Mouse (Mus musculus): Measurements from ENCODE around the gene Akap14.
"Not testable (repeated sequence)": the region's sequence is repeated elsewhere in the genome, so short reads cannot be mapped to it uniquely, and the experiment has no call there.

The Akap14 gene

DNA sequence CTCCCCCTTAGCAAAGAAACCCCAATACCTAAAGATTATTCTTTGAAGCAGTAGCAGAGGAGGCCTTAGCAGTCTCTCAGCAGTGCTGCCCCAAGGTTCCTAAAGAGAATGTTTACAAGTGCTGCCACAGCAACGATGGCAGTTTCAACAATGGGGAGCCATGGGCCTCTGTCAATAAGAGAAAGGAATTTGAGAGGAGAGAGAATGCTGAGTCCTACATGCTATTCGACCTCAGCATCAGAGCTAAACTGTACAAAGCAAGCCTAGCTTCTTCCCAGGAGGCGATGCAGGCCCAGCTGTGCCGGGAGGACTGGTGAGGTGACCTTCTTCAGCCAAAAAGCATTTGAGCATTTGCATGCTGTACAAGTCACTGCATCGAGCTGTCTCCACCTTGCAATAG lies at the start of gene Akap14:
Gene Akap14 (minus strand): TSS at position 101 of the 400 bp plus-strand sequence.
- in situ Hi-C loops (cut with MboI, MseI), result no loop called here

DNA sequence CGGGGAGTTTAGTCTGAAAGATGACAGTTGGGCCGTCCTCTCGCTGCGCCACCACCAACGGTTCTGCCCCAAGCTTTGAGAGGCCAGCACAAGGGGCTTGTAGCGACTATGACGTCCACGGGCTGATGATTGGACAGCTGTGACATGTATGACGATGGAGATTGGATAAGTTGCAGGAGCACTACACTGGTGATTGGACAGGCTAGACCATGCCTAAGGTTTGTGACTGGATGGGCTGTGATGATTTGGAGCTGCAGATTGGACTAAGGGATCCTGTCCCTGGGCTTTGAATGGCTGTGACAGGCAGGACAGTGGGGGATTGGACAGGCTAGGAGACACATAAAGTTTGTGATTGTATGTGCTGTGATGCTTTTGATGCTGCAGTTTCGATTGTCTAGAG lies 42.3 kb upstream of the Akap14 start, which contains the start of gene Gm9:
Gene Gm9 (minus strand): TSS at position 101 of the 400 bp plus-strand sequence.
- in situ Hi-C loops (cut with MboI, MseI), result no loop called here

GRCm38 (mm10) chrX:37198676-37199075 lies 30.0 kb upstream of the Akap14 start:
- in situ Hi-C loops (cut with MboI, MseI), result no loop called here

DNA sequence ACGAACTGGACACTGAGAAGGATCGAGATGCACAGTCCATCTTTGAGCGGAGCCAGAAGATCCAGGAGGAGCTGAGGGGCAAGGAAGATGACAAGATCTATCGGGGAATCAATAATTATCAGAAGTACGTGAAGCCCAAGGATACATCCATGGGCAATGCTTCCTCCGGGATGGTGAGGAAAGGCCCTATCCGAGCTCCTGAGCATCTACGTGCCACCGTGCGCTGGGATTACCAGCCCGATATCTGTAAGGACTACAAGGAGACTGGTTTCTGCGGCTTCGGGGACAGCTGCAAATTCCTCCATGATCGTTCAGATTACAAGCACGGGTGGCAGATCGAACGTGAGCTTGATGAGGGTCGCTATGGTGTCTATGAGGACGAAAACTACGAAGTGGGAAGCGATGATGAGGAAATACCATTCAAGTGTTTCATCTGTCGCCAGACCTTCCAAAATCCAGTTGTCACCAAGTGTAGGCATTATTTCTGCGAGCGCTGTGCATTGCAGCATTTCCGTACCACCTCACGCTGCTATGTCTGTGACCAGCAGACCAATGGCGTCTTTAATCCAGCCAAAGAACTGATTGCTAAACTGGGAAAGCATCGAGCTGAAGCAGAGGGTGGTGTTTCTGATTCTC lies 23.2 kb upstream of the Akap14 start:
- in situ Hi-C loops (cut with MboI, MseI), result no loop called here

DNA sequence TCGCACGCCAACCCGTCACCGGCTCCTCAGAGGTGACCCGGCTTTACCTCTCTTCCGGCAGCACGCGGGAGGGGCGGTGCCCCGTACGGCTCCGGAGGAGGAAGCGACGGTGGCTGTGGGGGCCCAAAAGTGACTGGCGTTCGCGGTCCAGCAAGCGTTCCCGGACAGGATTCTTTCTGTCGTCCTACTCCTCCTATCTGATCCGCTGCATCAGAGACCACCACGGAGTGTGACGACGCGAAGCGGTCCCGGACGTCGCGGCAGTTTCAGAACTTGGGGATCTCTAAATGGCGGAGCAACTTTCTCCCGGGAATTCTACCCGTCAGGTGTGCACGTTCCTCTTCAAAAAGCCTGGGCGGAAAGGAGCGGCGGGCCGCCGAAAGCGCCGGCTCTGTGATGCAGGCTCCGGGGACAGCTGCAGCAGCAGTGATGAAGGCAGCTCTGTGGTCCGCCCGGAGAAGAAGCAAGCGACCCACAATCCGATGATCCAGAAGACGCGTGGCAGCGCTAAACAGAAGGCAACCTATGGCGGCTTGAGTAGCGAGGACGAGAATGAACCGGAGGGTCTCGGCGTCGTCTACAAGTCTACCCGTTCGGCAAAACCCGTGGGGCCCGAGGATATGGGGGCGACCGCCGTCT lies 22.6 kb upstream of the Akap14 start, which contains the start of the genes Ndufa1 and Rnf113a1:
Gene Ndufa1 (minus strand): TSS at position 59 of the 639 bp plus-strand sequence.
Gene Rnf113a1 (plus strand): TSS at position 141 of the 639 bp plus-strand sequence.
- in situ Hi-C loops (cut with MboI, MseI), result no loop called here

GRCm38 (mm10) chrX:37190755-37191104 lies 22.1 kb upstream of the Akap14 start:
- in situ Hi-C loops (cut with MboI, MseI), result no loop called here

DNA sequence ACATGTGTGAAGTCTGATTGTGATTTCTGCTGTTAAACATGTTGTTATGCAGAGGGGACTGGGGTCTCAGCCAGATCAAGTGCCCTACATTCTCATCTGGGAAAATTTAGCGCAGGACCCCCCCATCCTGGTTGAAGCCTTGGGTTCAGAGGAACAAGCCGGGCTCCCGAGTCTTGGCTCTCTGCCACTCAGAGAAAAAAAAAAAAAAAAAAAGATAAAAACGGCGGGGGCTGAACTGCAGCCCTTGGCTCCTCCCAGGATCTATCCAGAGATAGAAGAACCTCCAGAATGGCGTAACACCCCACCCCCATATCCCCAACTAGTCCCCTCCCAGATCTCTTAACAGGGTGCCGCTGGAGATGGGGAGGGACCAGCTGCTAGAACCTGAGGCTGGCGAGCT lies 15.8 kb upstream of the Akap14 start:
- in situ Hi-C loops (cut with MboI, MseI), result not testable (repeated sequence)

DNA sequence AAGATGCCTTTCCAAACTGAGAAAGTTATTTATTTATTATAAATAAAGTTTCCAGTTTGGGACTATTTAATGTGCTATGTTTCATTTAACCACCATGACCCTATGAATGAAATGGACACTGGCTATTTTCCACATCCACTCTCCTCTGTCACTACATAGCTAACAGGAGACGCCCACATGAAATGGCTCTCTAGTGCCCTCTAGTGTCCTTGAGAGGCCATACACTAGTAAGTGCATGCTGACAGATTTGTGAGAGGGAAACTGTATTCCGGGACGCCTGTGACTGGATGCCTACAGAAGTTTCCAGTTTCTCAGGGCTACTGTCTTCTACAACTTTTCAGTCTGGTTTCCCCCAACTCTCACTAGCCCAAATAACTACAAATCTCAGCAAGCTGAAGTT lies 1.6 kb downstream of the Akap14 start:
- in situ Hi-C loops (cut with MboI, MseI), result no loop called here

DNA sequence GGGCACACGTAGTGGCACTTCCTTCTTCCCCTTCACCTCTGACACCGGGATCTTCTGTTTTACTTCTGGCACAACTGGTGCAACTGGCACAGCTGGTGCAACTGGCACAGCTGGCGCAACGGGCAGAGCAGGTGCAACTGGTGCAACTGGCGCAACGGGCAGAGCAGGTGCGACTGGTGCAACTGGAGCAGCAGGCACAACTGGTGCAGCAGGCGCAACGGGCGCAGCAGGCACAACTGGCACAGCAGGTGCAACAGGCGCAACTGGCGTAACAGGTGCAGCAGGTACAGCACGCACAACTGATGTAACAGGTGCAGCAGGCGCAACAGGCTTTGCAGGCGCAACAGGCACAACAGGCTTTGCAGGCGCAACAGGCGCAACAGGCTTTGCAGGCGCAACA lies 5.5 kb downstream of the Akap14 start:
- in situ Hi-C loops (cut with MboI, MseI), result no loop called here

DNA sequence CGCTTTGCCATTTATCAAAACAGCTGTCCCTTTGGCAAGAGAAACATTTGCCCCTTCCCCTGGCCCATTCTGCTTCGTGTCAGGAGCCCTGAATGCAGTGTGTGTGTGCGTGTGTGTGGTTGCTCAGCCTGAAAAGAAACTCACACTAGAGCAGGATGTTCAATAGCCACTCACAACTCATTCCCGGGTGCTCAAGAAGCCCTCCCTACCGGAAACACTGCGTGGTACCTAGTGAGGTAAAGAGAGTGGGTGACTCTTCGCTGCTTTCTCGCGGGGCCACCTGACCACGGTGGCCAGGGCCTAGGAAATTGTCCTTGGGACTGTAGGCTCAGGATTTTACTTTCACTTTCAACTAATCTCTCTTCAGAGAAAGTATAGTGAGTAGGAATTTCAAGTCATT lies 7.5 kb downstream of the Akap14 start:
- in situ Hi-C loops (cut with MboI, MseI), result no loop called here

GRCm38 (mm10) chrX:37157839-37158238 lies 10.8 kb downstream of the Akap14 start:
- in situ Hi-C loops (cut with MboI, MseI), result no loop called here

GRCm38 (mm10) chrX:37144954-37145353 lies 23.7 kb downstream of the Akap14 start:
- in situ Hi-C loops (cut with MboI, MseI), result no loop called here

DNA sequence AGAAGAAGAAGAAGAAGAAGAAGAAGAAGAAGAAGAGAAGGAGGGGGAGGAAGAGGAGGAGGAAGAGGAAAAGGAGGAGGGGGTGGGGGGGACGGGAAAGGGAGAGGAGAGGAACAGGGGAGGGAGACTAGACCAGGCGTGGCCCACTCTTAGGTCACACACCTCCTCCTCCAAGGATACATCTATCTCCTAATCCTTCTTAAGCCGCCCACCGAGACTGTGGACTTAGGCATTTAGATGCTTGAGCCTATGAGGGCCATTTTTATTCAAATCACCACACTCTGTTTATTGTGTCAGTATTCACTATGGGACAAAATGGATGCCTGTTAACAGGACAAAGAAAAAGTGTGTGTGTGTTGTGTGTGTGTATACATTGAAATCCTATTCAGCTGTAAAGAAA lies 24.1 kb downstream of the Akap14 start:
- in situ Hi-C loops (cut with MboI, MseI), result not testable (repeated sequence)

DNA sequence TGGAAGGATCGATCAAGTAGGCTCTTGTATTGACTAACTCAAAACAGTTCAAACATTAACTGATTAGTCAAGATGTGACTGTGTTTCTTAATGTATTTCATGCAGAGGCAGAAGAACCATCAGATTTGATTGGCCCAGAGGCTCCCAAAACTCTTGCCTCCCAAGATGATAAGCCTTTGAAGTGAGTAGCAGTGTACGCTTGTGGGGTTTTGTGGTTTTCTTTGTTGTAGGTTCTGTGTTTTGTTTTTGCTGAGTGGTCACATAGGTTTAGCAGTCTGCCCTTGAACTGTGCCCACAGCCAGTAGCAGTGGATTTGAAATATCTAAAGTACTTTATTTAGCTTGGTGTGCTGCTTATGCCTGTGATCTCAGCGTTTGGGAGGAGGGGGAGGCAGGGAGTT lies 26.9 kb downstream of the Akap14 start:
- in situ Hi-C loops (cut with MboI, MseI), result no loop called here

- in situ Hi-C loops (cut with MboI, MseI), result no loop called here
Observed at GRCm38 (mm10) chrX:37126671-37127358, 41.8 kb downstream of the Akap14 start, which contains the start of gene Nkap. TSS of gene Nkap (plus strand) at chrX:37126795.

- in situ Hi-C loops (cut with MboI, MseI), result no loop called here
Observed at GRCm38 (mm10) chrX:37125511-37125910, 43.1 kb downstream of the Akap14 start.

GRCm38 (mm10) chrX:37120212-37120611 lies 48.4 kb downstream of the Akap14 start:
- in situ Hi-C loops (cut with MboI, MseI), result no loop called here

DNA sequence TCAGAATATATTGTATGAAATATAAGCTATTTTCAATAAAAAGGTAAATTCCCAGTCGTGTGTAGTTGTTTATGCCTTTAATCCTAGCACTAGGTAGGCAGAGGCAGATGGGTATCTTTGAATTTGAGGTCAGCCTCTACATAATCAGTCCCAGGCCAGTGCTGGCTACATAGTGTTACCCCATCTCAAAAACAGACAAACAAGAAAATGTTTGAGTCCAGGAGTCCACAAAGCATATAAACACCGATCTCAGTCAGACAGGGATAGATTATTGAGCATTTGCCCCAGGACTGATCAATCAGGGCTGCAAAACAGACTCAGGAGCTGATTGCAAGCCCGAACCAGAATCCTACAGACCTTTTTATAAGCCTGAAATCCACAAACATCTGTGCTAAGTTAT lies 49.1 kb downstream of the Akap14 start:
- in situ Hi-C loops (cut with MboI, MseI), result no loop called here

DNA sequence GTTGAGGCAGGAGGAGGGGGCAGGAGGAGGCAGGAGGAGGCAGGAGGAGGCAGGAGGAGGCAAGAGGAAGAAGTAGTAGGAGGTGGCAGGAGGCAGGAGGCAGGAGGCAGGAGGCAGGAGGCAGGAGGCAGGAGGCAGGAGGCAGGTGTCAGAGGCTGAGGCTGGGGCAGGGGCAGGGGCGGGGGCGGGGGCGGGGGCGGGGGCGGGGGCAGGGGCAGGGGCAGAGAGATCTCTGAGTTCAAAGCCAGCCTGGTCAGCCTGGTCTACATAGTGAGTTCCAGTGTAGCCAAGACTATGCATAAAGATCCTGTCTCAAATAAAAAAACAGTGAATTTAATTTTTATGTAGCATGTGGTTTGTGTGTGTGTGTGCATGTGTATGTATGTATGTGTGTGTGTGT lies 51.6 kb downstream of the Akap14 start:
- in situ Hi-C loops (cut with MboI, MseI), result no loop called here

GRCm38 (mm10) chrX:37110881-37111193 lies 57.8 kb downstream of the Akap14 start:
- in situ Hi-C loops (cut with MboI, MseI), result no loop called here

DNA sequence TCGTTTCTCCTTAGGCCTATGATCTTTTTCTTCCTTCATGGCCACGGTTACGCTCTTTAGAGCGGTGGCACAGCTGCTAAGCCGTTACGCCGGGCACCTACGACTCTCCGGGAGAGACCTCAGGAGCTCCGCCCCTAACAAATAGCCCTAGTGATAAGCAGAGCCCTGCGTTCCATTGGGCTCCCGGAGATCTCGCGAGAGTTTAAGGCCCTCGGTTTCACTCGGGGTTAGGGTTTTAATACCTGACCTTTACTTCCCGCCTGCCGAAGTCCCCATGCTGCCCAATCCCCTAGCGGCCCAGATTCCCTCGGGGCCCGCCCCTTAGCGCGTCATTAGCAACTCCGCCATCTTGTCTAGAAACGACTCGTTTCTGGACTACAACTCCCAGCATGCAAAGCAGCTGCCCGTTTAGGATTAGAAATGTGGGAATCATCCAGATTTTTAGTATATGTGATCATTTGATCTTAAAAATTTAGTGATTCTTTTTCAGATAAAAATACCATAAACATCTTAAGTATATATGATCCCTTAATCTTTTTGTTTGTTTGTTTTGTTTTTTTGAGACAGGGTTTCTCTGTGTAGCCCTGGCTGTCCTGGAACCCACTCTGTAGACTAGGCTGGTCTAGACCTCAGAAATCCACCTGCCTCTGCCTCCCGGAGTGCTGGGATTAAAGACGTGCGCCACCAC lies 58.3 kb downstream of the Akap14 start, which contains the start of gene Upf3b:
Gene Upf3b (minus strand): TSS at position 130 of the 688 bp plus-strand sequence.
- in situ Hi-C loops (cut with MboI, MseI), result no loop called here

DNA sequence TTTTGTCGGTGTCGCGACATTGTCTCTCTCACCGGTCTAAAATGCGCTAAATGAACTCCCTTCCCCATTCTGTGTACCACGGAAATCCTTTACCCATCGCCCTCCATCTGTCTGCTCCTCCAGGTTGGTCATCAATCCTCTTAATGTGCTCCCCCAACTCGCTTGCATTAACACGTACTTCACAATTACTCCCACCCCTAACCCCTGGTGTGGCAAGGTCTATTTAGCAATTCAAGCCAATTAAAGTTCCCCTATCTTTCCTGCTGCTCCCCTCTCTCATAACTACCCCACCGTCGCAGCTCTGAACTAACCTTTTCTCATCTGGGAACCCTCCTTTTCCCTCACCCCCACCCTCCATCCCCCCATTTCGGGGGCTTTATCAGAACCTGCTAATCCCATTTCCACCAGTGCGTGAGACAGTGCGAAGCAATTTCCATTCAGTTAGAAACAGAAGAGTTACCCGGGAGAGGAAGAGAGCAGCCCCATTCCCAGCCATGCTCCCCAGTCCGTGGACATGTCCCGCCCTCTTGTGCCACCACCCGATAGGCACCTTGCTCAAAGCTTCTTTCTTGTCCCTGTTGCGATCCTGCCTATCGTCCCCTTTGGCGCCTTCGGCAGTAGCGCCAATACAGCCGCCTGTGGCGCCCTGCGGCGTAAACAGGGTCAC lies 59.0 kb downstream of the Akap14 start:
- in situ Hi-C loops (cut with MboI, MseI), result no loop called here

Data from T-helper 2 cell (primary cell).